Mouse (Mus musculus) ES-E14 (cell line): ENCODE measurements around the gene Fuz. TPM values are rescaled to one million over a fixed set of nuclear protein-coding genes. Genes with fewer than 3 reads are reported as not detected.

Experiments used
- DNase-seq: peaks from one replicate; pipeline ENCODE4 v3.0.0-alpha.2; 2013; ENCODE audit warnings: low read depth, low spot score
- H3K27ac ChIP-seq: 2 replicates; pipeline ENCODE4 v1.5.1; 2012; ENCODE audit warnings: low read depth, mild to moderate bottlenecking, low read length, moderate library complexity, mixed read lengths; ENCODE audit not compliant: poor library complexity, insufficient read depth, severe bottlenecking
- H3K36me3 ChIP-seq: 2 replicates; pipeline ENCODE4 v1.6.1; 2012; ENCODE audit warnings: mild to moderate bottlenecking, low read length, moderate library complexity, mixed read lengths; ENCODE audit not compliant: control insufficient read depth, poor library complexity, insufficient read depth, severe bottlenecking
- H3K4me1 ChIP-seq, 2 experiments: fragments of 150-350 bp in 1 of 2; sonication (generic) in 1 of 2; 2 replicates each; pipeline ENCODE4 v1.6.1; 2012; ENCODE audit warnings: low read length in 2 of 2, mild to moderate bottlenecking in 1 of 2, mixed read lengths in 1 of 2; ENCODE audit not compliant: control insufficient read depth in 2 of 2, insufficient read depth in 2 of 2, poor library complexity in 1 of 2
- H3K4me3 ChIP-seq, 2 experiments: fragments of 150-350 bp in 1 of 2; sonication (generic) in 1 of 2; 2 replicates each; pipeline ENCODE4 v1.5.1; 2012; ENCODE audit warnings: low read length in 2 of 2, low read depth in 1 of 2, mild to moderate bottlenecking in 1 of 2, mixed read lengths in 1 of 2; ENCODE audit not compliant: insufficient read depth in 1 of 2, poor library complexity in 1 of 2, severe bottlenecking in 1 of 2
- H3K9ac ChIP-seq: 2 replicates; pipeline ENCODE4 v1.6.1; 2012; ENCODE audit warnings: low read depth, mild to moderate bottlenecking, low read length, mixed read lengths; ENCODE audit not compliant: poor library complexity, insufficient read depth, severe bottlenecking
- H3K9me3 ChIP-seq: fragments of 150-350 bp; sonication (generic); 2 replicates; pipeline ENCODE4 v1.6.1; 2012; ENCODE audit warnings: low read depth, mild to moderate bottlenecking, low read length; ENCODE audit not compliant: control insufficient read depth, insufficient read depth
- CHD2 ChIP-seq: IDR thresholded peaks from 2 replicates; pipeline ENCODE4 v1.6.1; 2014; ENCODE audit warnings: mild to moderate bottlenecking, low read depth, low read length, inconsistent platforms
- HCFC1 ChIP-seq: IDR thresholded peaks from 2 replicates; pipeline ENCODE4 v1.6.1; 2012; ENCODE audit warnings: low read length, inconsistent platforms, borderline replicate concordance; ENCODE audit not compliant: insufficient read depth
- MAFK ChIP-seq: IDR thresholded peaks from 2 replicates; pipeline ENCODE4 v1.6.1; 2014; ENCODE audit warnings: mild to moderate bottlenecking, low read depth, low read length, inconsistent platforms; ENCODE audit not compliant: insufficient read depth
- ZC3H11A ChIP-seq: IDR thresholded peaks from 2 replicates; pipeline ENCODE4 v1.6.1; 2012; ENCODE audit warnings: low read depth, mild to moderate bottlenecking, inconsistent platforms, low read length, borderline replicate concordance
- ZNF384 ChIP-seq: IDR thresholded peaks from 2 replicates; pipeline ENCODE4 v1.6.1; 2012; ENCODE audit warnings: low read depth, low read length, inconsistent platforms
- in situ Hi-C, 2 experiments: fragments of 600-800 bp; cut with MboI; formaldehyde crosslinking; loops; one replicate each; pipeline ENCODE4 v1.15.1; 2025; ENCODE audit warnings: low sequenced_read_pairs in 2 of 2, inconsistent platforms in 1 of 2; ENCODE audit not compliant: unreplicated experiment in 2 of 2
- total RNA-seq: library from RNA; depleted of rRNA; stranded (reverse); fragments of 300-350 nt; gene quantifications from 2 replicates; pipeline ENCODE4 v1.2.3, GENCODE M21; 2012

Fuz gene
- total RNA-seq, 1 experiment, result 14.2 TPM

DNA sequence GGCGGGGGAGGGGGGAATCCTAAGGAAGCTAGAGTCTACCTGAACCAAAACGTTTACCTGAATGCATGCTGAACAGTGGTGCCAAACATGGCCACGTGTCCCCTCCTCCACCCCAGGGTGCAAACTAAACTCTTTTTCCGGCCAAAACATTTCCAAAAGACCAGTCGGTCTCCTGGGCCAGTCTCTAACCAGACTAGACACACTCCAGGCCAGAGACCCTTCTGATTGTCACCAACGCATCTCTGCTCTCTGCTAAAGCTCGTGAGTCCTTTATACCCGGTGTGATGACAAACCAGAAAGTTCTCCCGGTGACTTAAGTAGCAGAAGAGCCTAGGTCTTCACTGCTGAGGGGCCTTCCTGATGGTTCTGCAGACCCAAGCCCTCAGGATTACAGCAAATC is 28.1 kb upstream of the Fuz start:
- H3K27ac ChIP-seq, result no peak overlapping the region
- H3K9ac ChIP-seq, result 0 out of 2 replicates have a peak overlapping the region, but pooled peaks have one; percentile 14
- peaks cover 0 to 19% of the 10 kb centered on the region in 2 experiments; a peak in 2 of 4 replicates for H3K4me1 ChIP-seq
- DNase-seq, result no peak
- no peaks in the 10 kb centered on the region for H3K9me3 ChIP-seq
- peak overlapping the region in 1 of 2 experiments; percentile 76; a peak in 1 of 4 replicates for H3K4me3 ChIP-seq
- TF ChIP-seq ZNF384 (no peak), ZC3H11A (no peak), MAFK (no peak), CHD2 (no peak), HCFC1 (no peak)
- in situ Hi-C loops, result no loop called here
- peaks cover 31% of the 10 kb centered on the region for H3K36me3 ChIP-seq

DNA sequence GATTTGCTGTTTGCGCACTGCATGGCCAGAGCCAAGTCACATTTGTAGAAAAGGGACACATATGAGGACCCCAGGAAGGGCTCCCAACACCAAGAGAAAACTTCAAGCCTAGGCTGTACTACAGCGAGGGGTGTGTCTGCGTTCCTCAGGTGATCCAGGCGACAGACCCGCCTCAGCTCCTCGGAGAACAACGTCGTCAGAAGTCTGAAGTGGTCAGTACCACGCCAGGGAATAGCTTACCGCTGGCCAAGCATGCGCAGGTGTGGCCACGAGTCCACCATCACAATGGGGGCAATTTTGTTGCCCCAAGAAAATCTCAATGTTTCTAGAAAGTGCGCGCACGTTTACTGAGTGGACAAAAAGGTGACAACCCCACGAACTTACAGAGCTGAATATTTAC is 27.4 kb upstream of the Fuz start:
- no peak for TF ChIP-seq CHD2
- no peak for TF ChIP-seq ZNF384
- TF ChIP-seq ZC3H11A, result no peak
- TF ChIP-seq HCFC1, result no peak
- TF ChIP-seq MAFK, result no peak
- DNase-seq, result no peak
- peaks cover 24% of the 10 kb centered on the region for H3K36me3 ChIP-seq
- peaks cover 0 to 19% of the 10 kb centered on the region in 2 experiments; a peak in 2 of 4 replicates for H3K4me1 ChIP-seq
- in situ Hi-C loops, result no loop called here
- no peaks in the 10 kb centered on the region for H3K9me3 ChIP-seq
- peak overlapping the region; percentile 76 to 97 for H3K4me3 ChIP-seq
- H3K9ac ChIP-seq, result 0 out of 2 replicates have a peak overlapping the region, but pooled peaks have one; percentile 94
- no peak overlapping the region for H3K27ac ChIP-seq

DNA sequence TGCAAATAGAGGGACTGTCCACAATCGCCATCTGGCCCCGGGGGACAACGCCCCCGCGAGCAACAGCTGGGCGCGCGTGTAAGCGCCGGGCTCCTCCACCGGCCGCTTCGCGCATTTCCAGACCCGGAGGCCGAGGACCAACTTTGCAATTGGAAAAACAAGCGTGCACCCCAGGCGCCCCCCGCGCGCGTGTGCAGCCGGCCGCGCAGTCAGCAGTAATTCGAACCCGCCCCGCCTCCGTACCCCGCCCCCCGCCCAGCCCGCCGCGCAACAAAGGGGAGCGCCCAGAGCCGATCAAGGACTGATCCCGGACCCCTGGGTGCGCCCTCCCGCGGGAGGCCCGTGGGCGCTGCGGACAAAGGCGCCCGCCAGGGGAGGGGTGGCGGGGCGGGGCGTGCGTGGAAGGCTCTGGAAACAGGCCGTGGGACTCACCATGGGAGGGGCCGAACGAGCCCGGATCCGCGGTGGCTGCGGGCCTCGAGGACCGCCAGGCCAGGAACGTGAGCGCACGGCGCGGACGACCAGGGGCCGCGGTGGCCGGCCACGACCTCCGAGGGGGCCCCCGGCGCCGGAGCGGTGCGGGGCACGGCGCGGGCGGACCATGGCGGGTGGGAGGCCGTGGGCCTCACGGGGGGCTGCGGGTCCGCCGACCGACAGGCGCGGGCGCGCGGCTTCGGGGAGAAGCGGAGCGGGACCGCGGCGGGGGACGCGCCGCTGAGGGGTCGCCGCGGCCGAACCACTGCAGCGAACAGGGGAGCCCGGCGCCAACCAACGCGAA is 26.8 kb upstream of the Fuz start:
- peak; percentile 64; the same call in 1 of the 2 replicates for TF ChIP-seq MAFK
- TF ChIP-seq CHD2, result no peak
- TF ChIP-seq ZC3H11A, result no peak
- no peak for TF ChIP-seq HCFC1
- Histone ChIP-seq H3K27ac (peak overlapping the region; percentile 91), H3K9me3 (no peaks in the 10 kb centered on the region), H3K4me1 (peaks cover 0 to 18% of the 10 kb centered on the region in 2 experiments; a peak in 2 of 4 replicates), H3K36me3 (peaks cover 18% of the 10 kb centered on the region), H3K9ac (peak overlapping the region; percentile 94), H3K4me3 (peak overlapping the region; percentile 76 to 97)
- no peak for DNase-seq
- in situ Hi-C loops, result no loop called here

DNA sequence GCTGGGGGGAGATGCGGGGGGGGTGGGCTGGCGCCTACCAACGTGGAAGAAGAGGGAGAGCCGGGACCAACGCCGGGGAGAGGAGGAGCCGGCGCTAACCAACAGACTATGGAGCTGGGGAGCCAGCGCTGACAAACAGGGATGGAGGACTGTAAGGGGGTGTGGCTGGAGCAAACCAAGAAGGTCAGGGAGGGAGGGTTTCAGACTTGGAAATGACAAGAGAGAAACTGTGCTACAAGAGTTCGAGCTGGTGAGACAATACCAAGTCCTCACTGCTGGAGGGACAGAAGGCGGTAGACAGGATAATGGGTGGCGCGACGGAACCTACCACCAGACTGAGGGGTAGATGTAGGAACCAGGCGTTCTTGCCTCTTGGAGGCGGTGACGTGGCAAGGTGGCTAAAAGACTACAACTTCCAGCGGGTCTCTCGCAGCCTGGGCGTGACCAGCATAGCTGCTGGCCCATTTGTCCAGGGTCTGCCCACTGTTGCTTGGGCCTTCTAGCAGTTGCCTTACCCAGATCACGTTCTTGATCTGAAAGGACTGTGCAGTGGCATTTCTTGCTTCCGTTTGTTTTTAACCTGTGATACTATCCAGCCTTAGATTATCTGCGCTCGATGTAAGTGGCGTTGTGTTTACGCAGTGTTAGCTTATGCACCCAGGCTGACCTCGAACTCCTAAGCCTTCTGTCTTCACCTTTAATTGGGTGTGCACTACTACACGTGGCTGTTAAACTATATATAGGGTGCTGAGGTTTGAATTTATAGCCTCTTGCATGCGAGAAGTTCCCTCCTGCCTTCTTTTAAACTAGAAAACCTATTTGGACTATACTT is 26.0 kb upstream of the Fuz start, which contains the start of gene Ptov1:
Gene Ptov1 (minus strand): TSS at position 92 of the 832 bp plus-strand sequence.
- Histone ChIP-seq H3K4me3 (peak within 1 kb of the TSS; percentile 76 to 97), H3K9me3 (no peaks in the 10 kb centered on the region), H3K27ac (peak within 1 kb of the TSS; percentile 91), H3K36me3 (peaks cover 10% of the 10 kb centered on the region; the same call in 1 of the 2 replicates), H3K9ac (peak within 1 kb of the TSS; percentile 94), H3K4me1 (peaks cover 0 to 18% of the 10 kb centered on the region in 2 experiments; a peak in 2 of 4 replicates)
- TF ChIP-seq ZNF384, result no peak
- no peak for TF ChIP-seq MAFK
- peak; percentile 89 for TF ChIP-seq HCFC1
- no peak for TF ChIP-seq ZC3H11A
- TF ChIP-seq CHD2, result no peak
- peak; percentile 92 for DNase-seq
- in situ Hi-C loops, result no loop called here
